Mouse (Mus musculus): ENCODE data around the gene Art4.

GRCm38 (mm10) chr6:136801274-136801673 lies 56.3 kb downstream of the Art4 start:
- TF ChIP-seq CTCF (conservative IDR thresholded peaks at IDR 0.05; ENCODE audit: low read length) (no peak), POU5F1 (IDR thresholded peaks at IDR 0.05; ENCODE audit: borderline replicate concordance, low read length) (no peak)

All from E14TG2a.4 (cell line).